Mouse (Mus musculus) limb, embryonic 13.5 days (tissue): Measurements from ENCODE around the gene Cnga2. TPM values are rescaled to one million over a fixed set of nuclear protein-coding genes. Genes with fewer than 3 reads are reported as not detected.
"Not testable (repeated sequence)": the region's sequence is repeated elsewhere in the genome, so short reads cannot be mapped to it uniquely, and the experiment has no call there.

Experiments used
- ATAC-seq: fragments of 200-750 bp; cut with Nextera tagmentation; 2 replicates; pipeline ENCODE4 v1.8.0; 2017; ENCODE audit warnings: low read depth, moderate number of reproducible peaks, moderate TSS enrichment; ENCODE audit not compliant: low FRiP score
- H3K27ac ChIP-seq: fragments of 300-500 bp; sonication (generic); 2 replicates; pipeline ENCODE4 v1.5.1; 2015; ENCODE audit warnings: inconsistent platforms, mild to moderate bottlenecking, moderate library complexity
- H3K27me3 ChIP-seq: fragments of 300-500 bp; sonication (generic); 2 replicates; pipeline ENCODE4 v1.6.1; 2015; ENCODE audit warnings: mild to moderate bottlenecking, inconsistent platforms
- H3K36me3 ChIP-seq: fragments of 300-500 bp; sonication (generic); 2 replicates; pipeline ENCODE4 v1.6.1; 2015; ENCODE audit warnings: inconsistent platforms, mild to moderate bottlenecking, moderate library complexity
- H3K4me1 ChIP-seq: fragments of 300-500 bp; sonication (generic); 2 replicates; pipeline ENCODE4 v1.6.1; 2015; ENCODE audit warnings: inconsistent platforms
- H3K4me2 ChIP-seq: fragments of 300-500 bp; sonication (generic); replicated peaks from 2 replicates; pipeline ENCODE4 v1.6.1; 2015; ENCODE audit warnings: inconsistent platforms, mild to moderate bottlenecking, moderate library complexity
- H3K4me3 ChIP-seq: fragments of 300-500 bp; sonication (generic); 2 replicates; pipeline ENCODE4 v1.5.1; 2015; ENCODE audit warnings: moderate library complexity, mild to moderate bottlenecking, inconsistent platforms
- H3K9ac ChIP-seq: fragments of 300-500 bp; sonication (generic); 2 replicates; pipeline ENCODE4 v1.6.1; 2015; ENCODE audit warnings: mild to moderate bottlenecking, inconsistent platforms
- H3K9me3 ChIP-seq: fragments of 300-500 bp; sonication (generic); 2 replicates; pipeline ENCODE4 v1.6.1; 2016; ENCODE audit warnings: inconsistent platforms
- WGBS: fragments of 180-500 bp; shearing (Covaris S2); methylation state at CpG from one replicate; pipeline ENCODE4 v1.1.7; 2015; 5-methylcytosine and 5-hydroxymethylcytosine counted together
- polyA plus RNA-seq: library from polyadenylated mRNA; unstranded; fragments of >200 nt; fragmentation: Nextera tagmentation; extraction: Ambion mirVana; gene quantifications from 2 replicates; pipeline ENCODE4 v1.2.1, GENCODE M21; 2015

Cnga2 gene
- 0.06 and 0.19 TPM in 2 replicates for polyA plus RNA-seq

GRCm38 (mm10) chrX:71991549-71991948 is at the start of gene Cnga2:
Cnga2 (plus strand) TSS chrX:71991849.
- H3K27me3 ChIP-seq = 0 out of 2 replicates have a peak, but pooled peaks cover 3% of the 10 kb centered on the region
- no peak within 1 kb of the TSS for H3K27ac ChIP-seq
- no peak within 1 kb of the TSS for H3K4me3 ChIP-seq
- no peak within 1 kb of the TSS for H3K9ac ChIP-seq
- H3K36me3 ChIP-seq = no peaks in the 10 kb centered on the region
- no peak within 1 kb of the TSS for H3K4me2 ChIP-seq
- 83% methylated on average over 3 of the region's 3 CpGs for WGBS
- no peak for ATAC-seq
- H3K9me3 ChIP-seq = no peaks in the 10 kb centered on the region
- H3K4me1 ChIP-seq = no peaks in the 10 kb centered on the region

GRCm38 (mm10) chrX:71946631-71947030 is 45.0 kb upstream of the Cnga2 start:
- WGBS = 12% methylated on average over 3 of the region's 3 CpGs
- ATAC-seq = no peak
- no peak overlapping the region for H3K27ac ChIP-seq

DNA sequence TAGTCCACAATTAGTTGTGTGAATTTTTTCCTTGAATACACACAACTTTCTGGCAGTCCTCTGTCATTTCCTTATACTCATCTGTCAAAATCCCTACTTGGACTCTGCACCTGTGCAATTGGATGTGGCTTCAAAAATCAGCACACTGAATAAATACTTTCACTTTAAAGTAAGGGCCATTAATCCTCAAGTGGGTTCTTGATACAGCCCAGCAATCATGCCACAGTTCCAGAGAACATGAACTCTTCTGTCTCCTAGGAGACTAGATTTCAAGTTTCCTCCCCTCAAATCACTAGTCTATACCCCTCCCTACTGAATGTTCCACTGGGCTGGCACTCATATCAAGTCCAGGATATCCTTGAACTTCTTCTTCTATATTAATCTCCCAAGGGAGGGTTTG is 33.3 kb upstream of the Cnga2 start:
- Histone ChIP-seq H3K9me3 (no peaks in the 10 kb centered on the region), H3K27ac (no peak overlapping the region), H3K4me2 (no peak overlapping the region), H3K36me3 (no peaks in the 10 kb centered on the region), H3K4me1 (no peaks in the 10 kb centered on the region), H3K4me3 (no peak overlapping the region), H3K9ac (no peak overlapping the region), H3K27me3 (peaks cover 21% of the 10 kb centered on the region; the same call in 1 of the 2 replicates)
- no peak for ATAC-seq

More at GRCm38 (mm10) chrX:71946631-71947030, 45.0 kb upstream of the Cnga2 start:
- Histone ChIP-seq H3K4me3 (no peak overlapping the region), H3K4me1 (no peaks in the 10 kb centered on the region), H3K9me3 (no peaks in the 10 kb centered on the region), H3K36me3 (no peaks in the 10 kb centered on the region), H3K4me2 (no peak overlapping the region), H3K9ac (no peak overlapping the region), H3K27me3 (peaks cover 8% of the 10 kb centered on the region; the same call in 1 of the 2 replicates)

DNA sequence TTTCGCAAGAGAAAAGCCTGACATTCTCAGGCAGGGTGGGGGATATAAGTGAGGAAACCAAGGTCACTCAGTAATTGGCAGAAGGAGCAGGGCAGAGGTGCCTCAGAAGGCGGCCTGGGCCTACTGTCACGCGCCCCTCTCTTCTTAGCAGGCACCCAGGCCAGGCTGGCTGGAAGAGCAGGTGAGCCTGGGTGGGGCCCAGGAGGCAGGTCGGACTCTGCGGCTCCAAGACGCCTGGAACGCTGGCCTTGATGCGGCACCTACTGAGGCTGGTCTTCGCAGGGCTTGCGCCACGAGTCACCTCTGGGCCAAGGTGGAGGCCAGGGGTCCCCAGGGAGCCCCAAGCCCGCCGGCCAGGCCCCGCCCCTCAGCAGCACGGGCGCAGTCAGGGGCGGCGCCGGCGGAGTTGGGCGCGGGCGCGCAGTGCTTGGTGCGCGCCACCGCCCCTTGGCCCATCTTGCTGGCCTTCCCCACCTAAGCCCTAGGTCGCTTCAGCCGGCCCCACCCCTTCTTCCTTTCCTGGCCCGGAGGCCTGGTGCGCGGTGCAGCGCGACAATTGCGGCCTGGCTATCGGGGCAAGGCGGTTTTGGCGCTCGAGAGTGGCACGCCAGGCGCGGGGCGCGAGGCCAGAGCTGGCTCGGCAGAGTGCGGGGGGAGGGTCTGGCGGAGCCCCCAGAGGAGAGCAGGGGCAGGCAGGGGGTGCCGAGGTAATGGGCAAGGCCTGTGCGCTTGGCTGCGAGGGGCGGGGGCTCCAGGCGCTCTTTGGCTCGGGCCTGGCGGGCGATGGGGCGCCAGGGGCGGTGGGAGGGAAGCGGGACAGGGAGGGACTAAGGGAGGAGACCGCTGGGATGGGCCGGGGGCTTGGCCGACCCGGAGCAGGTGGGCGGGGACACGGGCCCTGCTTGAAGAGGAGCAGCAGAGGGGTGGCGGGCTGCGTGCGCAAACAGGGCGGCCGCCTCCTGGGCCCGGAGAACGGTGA is 29.3 kb upstream of the Cnga2 start, which contains the start of gene Prrg3:
TSS of gene Prrg3 (plus strand) at position 552 of the 979 bp plus-strand sequence.
- Histone ChIP-seq H3K27ac (peak within 1 kb of the TSS; percentile 15; the same call in 1 of the 2 replicates), H3K36me3 (peaks cover 8% of the 10 kb centered on the region; the same call in 1 of the 2 replicates)
- WGBS = 22% methylated on average over 57 of the region's 72 CpGs

GRCm38 (mm10) chrX:71963275-71963912 is 28.3 kb upstream of the Cnga2 start:
- peaks cover 22% of the 10 kb centered on the region; the same call in 1 of the 2 replicates for H3K27me3 ChIP-seq
- no peak overlapping the region; the same call in 1 of the 2 replicates for H3K27ac ChIP-seq
- 33% methylated on average over 9 of the region's 9 CpGs for WGBS
- peak overlapping the region; percentile 53 for H3K4me3 ChIP-seq
- H3K4me1 ChIP-seq = 0 out of 2 replicates have a peak, but pooled peaks cover 4% of the 10 kb centered on the region
- peak overlapping the region; percentile 71 for H3K9ac ChIP-seq
- peaks cover 10% of the 10 kb centered on the region for H3K36me3 ChIP-seq
- ATAC-seq = peak; percentile 9; the same call in 1 of the 2 replicates
- no peaks in the 10 kb centered on the region for H3K9me3 ChIP-seq
- H3K4me2 ChIP-seq = peak overlapping the region; percentile 67

More for the DNA sequence above, 29.3 kb upstream of the Cnga2 start, which contains the start of gene Prrg3:
- peak within 1 kb of the TSS; percentile 67 for H3K4me2 ChIP-seq
- peak within 1 kb of the TSS; percentile 71 for H3K9ac ChIP-seq
- peaks cover 22% of the 10 kb centered on the region; the same call in 1 of the 2 replicates for H3K27me3 ChIP-seq
- H3K4me1 ChIP-seq = 0 out of 2 replicates have a peak, but pooled peaks cover 4% of the 10 kb centered on the region
- H3K4me3 ChIP-seq = peak within 1 kb of the TSS; percentile 53
- ATAC-seq = peak; percentile 96
- H3K9me3 ChIP-seq = no peaks in the 10 kb centered on the region

DNA sequence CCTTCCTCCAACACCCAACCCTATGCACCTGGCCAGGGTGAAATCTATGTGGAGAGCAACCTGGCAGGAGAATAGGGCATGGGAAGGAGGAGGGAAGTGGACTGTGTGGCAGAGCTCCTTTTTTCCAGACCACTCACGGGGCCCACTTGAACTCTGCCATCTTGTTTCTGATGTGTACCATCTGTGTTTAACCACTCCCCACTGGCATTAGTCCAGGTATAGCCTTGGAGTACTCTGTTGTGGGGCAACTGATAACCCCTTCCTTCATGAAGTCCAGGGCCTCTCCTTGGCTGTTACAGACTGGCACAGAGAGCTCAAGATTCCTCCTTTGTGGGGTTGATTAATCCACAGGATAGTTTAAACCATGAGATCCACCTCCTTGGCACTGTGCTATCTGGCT is 23.4 kb upstream of the Cnga2 start:
- no peak for ATAC-seq
- Histone ChIP-seq H3K27me3 (peaks cover 9% of the 10 kb centered on the region; the same call in 1 of the 2 replicates), H3K4me3 (no peak overlapping the region), H3K9ac (no peak overlapping the region), H3K4me1 (0 out of 2 replicates have a peak, but pooled peaks cover 4% of the 10 kb centered on the region), H3K27ac (no peak overlapping the region), H3K4me2 (no peak overlapping the region), H3K9me3 (no peaks in the 10 kb centered on the region), H3K36me3 (peaks cover 10% of the 10 kb centered on the region)
- 56% methylated on average over 1 of the region's 1 CpGs for WGBS

- Histone ChIP-seq H3K27me3 (peaks cover 5% of the 10 kb centered on the region; the same call in 1 of the 2 replicates), H3K36me3 (peaks cover 10% of the 10 kb centered on the region), H3K9ac (no peak overlapping the region), H3K9me3 (no peaks in the 10 kb centered on the region), H3K4me1 (0 out of 2 replicates have a peak, but pooled peaks cover under 1% of the 10 kb centered on the region), H3K27ac (no peak overlapping the region), H3K4me3 (no peak overlapping the region), H3K4me2 (no peak overlapping the region)
- 80% methylated on average over 6 of the region's 6 CpGs for WGBS
- ATAC-seq = no peak
Observed at GRCm38 (mm10) chrX:71968816-71969215, 22.8 kb upstream of the Cnga2 start.

DNA sequence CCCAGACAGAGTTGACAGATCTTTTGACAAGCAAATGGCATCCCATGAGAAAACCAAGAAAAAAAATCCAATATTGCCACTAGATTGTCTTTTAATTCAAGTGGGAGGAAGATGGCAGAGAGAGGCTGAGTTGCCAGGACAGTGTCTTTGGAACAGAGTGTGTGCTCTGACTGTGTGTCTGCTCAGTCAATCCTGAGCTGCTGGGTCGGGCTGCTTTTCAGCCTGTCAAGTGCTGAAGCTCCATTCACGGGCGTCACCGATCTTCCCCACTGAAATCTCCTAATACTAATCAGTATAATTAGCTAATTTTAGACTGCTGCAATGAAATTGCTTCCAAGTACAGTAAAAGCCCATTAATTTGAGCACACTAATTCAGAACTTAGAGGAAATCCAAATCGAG is 20.3 kb upstream of the Cnga2 start:
- peaks cover 10% of the 10 kb centered on the region for H3K36me3 ChIP-seq
- H3K4me1 ChIP-seq = no peaks in the 10 kb centered on the region
- no peak overlapping the region for H3K9ac ChIP-seq
- H3K27ac ChIP-seq = no peak overlapping the region
- H3K27me3 ChIP-seq = peaks cover 5% of the 10 kb centered on the region; the same call in 1 of the 2 replicates
- H3K4me3 ChIP-seq = no peak overlapping the region
- no peak overlapping the region for H3K4me2 ChIP-seq
- WGBS = 74% methylated on average over 5 of the region's 5 CpGs
- H3K9me3 ChIP-seq = no peaks in the 10 kb centered on the region
- no peak for ATAC-seq

DNA sequence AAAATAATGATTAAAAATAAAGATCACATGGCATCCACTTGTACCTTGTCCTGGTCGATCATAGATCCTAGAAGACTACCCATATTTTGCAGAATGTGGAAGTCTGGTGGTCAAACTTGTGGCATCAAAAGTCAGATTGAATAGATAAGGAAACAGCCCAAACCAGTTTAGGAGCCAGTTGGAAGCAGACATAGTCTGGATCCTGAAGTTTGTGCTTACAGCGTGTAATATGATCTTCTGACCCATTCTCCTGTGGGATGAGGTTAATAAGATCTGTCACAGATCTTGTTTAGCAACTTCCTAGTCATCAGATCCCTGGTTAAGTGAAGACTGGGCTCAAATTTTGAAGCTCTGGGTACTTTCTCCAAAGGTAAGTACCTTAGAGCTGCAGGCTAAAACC is 19.0 kb upstream of the Cnga2 start, which contains the start of gene Fate1:
TSS of gene Fate1 (plus strand) at position 301 of the 400 bp plus-strand sequence.
- no peak within 1 kb of the TSS for H3K27ac ChIP-seq
- H3K4me3 ChIP-seq = no peak within 1 kb of the TSS
- peaks cover 5% of the 10 kb centered on the region; the same call in 1 of the 2 replicates for H3K27me3 ChIP-seq
- ATAC-seq = no peak
- H3K9me3 ChIP-seq = no peaks in the 10 kb centered on the region
- 70% methylated on average over 2 of the region's 2 CpGs for WGBS
- H3K9ac ChIP-seq = no peak within 1 kb of the TSS
- H3K4me1 ChIP-seq = no peaks in the 10 kb centered on the region
- H3K4me2 ChIP-seq = no peak within 1 kb of the TSS
- H3K36me3 ChIP-seq = peaks cover 2% of the 10 kb centered on the region; the same call in 1 of the 2 replicates

DNA sequence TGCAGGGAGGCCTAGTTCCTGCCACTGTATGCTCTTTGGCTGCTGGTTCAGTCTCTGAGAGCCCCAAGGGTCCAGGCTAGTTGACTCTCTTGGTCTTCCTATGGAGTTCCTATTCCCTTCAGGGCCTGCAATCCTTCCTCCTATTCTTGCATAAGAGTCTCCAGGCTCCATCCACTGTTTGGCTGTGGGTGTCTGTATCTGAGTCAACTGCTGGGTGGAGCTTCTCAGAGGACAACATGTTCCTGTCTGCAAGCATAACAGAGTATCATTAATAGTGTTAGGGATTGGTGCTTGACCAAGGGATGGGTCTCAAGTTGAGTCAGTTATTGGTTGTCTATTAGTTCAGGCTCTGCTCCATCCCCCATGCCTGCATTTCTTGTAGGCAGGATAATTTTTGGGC is 14.0 kb upstream of the Cnga2 start:
- not testable (repeated sequence) for H3K4me2 ChIP-seq, ATAC-seq, H3K4me1 ChIP-seq, H3K27ac ChIP-seq, H3K9ac ChIP-seq, H3K36me3 ChIP-seq, H3K4me3 ChIP-seq, H3K27me3 ChIP-seq, H3K9me3 ChIP-seq

DNA sequence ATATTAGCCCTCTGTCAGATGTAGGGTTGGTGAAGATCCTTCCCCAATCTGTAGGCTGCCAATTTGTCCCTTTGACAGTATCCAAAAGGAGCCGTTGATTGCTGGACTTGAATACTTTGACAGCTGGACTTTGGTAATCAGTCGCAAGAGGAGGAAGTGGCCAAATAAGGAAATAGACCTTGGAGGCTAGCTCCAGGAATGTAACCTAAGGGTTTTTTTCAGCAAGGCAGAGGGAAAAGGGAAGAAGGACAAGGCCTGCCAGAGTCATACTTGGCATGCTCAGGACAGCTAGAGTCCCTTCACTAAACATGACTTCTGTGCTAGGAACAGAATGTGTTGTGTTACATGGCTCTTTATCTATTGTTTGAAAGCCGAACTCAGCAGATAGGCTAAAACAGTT is 11.2 kb upstream of the Cnga2 start:
- Histone ChIP-seq H3K4me2 (no peak overlapping the region), H3K4me3 (no peak overlapping the region), H3K36me3 (no peaks in the 10 kb centered on the region), H3K27me3 (no peaks in the 10 kb centered on the region), H3K9me3 (no peaks in the 10 kb centered on the region), H3K9ac (no peak overlapping the region), H3K27ac (no peak overlapping the region), H3K4me1 (no peaks in the 10 kb centered on the region)
- WGBS = 67% methylated on average over 3 of the region's 3 CpGs
- ATAC-seq = no peak

GRCm38 (mm10) chrX:71981322-71981721 is 10.3 kb upstream of the Cnga2 start:
- ATAC-seq = no peak
- Histone ChIP-seq H3K27me3 (no peaks in the 10 kb centered on the region), H3K4me2 (no peak overlapping the region), H3K4me3 (no peak overlapping the region), H3K9me3 (no peaks in the 10 kb centered on the region), H3K36me3 (no peaks in the 10 kb centered on the region), H3K4me1 (no peaks in the 10 kb centered on the region), H3K9ac (no peak overlapping the region), H3K27ac (no peak overlapping the region)
- 83% methylated on average over 2 of the region's 2 CpGs for WGBS
